Mouse (Mus musculus): ENCODE measurements around the gene Abca6.

- TF ChIP-seq CTCF (IDR thresholded peaks at IDR 0.05; ENCODE audit: borderline replicate concordance, extremely low read depth, insufficient read depth, insufficient read length) (no peak), POLR2A (IDR thresholded peaks at IDR 0.05; ENCODE audit: borderline replicate concordance, extremely low read depth, insufficient read depth, insufficient read length, poor library complexity, severe bottlenecking) (no peak)
Observed at GRCm38 (mm10) chr11:110203930-110204329, 47.6 kb downstream of the Abca6 start.
